Mouse (Mus musculus): ENCODE measurements around the gene Phactr2. TPM values are rescaled to one million over a fixed set of nuclear protein-coding genes. Genes with fewer than 3 reads are reported as not detected.

Phactr2 gene
- polyA plus RNA-seq, 1 experiment from 2014 or later = 6.7 TPM

- no peak overlapping the region for H3K27ac ChIP-seq (ENCODE audit: low read depth, low read length)
- H3K4me3 ChIP-seq (ENCODE audit: low read length) = no peak overlapping the region
- H3K36me3 ChIP-seq (ENCODE audit: control insufficient read depth, insufficient read depth, low read length) = no peaks in the 10 kb centered on the region
- no peaks in the 10 kb centered on the region for H3K27me3 ChIP-seq (replicated peaks; ENCODE audit: control insufficient read depth, insufficient read depth, low read length)
- no peaks in the 10 kb centered on the region for H3K9me3 ChIP-seq (ENCODE audit: control insufficient read depth, low read length)
- ATAC-seq = no peak
- no peaks in the 10 kb centered on the region for H3K4me1 ChIP-seq (ENCODE audit: control insufficient read depth, insufficient read depth, low read depth, low read length)
- 94% methylated on average over 8 of the region's 8 CpGs for WGBS
- H3K9ac ChIP-seq (ENCODE audit: low read depth, low read length) = no peak overlapping the region
- no peak overlapping the region for H3K4me2 ChIP-seq (ENCODE audit: low read length)
These were observed 225.1 kb downstream of the Phactr2 start for GRCm38 (mm10) chr10:13249126-13249525.

DNA sequence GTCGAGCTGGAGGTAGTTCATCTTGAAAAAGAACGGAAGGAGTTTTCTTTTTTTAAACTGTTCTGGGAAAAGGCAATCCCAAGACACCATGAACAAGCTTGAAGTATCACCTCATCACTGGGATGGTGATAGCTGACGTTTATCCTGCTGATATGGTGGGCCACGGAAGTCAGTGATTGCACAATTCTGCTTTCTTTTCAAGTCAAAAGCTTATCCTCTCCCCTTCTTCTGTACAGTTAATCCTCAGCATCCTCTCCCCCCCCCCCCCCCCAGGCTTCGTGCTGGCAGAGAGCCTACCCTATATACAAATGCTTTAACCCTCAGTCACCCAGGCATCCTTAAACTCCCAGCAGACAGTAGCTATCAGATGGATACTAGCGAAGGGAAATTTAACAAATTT lies 228.5 kb downstream of the Phactr2 start:
- H3K27ac ChIP-seq (ENCODE audit: low read depth, low read length) = no peak overlapping the region
- no peaks in the 10 kb centered on the region for H3K27me3 ChIP-seq (replicated peaks; ENCODE audit: control insufficient read depth, insufficient read depth, low read length)
- no peaks in the 10 kb centered on the region for H3K9me3 ChIP-seq (ENCODE audit: control insufficient read depth, low read length)
- no peaks in the 10 kb centered on the region for H3K4me1 ChIP-seq (ENCODE audit: control insufficient read depth, insufficient read depth, low read depth, low read length)
- 61% methylated on average over 6 of the region's 6 CpGs for WGBS
- no peak overlapping the region for H3K9ac ChIP-seq (ENCODE audit: low read depth, low read length)
- no peaks in the 10 kb centered on the region for H3K36me3 ChIP-seq (ENCODE audit: control insufficient read depth, insufficient read depth, low read length)
- ATAC-seq = no peak
- H3K4me3 ChIP-seq (ENCODE audit: low read length) = no peak overlapping the region
- no peak overlapping the region for H3K4me2 ChIP-seq (ENCODE audit: low read length)

DNA sequence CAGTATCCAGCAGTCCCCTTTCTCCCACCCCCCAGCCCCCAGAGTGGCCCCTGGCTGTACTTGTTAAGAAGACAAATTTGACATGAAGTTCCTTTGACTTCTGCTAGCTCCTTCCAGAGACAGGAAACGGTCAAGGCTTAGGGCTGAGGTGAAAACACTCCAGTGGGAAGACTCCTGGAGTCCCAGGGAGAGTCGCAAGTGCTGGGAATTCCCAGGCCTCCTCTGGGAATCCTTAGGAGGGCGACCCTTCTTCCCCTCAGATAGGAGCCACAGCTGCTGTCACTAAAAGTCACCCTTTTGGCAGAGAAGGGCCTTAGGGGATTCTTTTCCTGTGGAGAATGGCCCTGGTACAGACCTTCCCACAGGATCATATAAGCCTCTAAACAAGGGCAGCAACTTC lies 230.0 kb downstream of the Phactr2 start:
- Histone ChIP-seq H3K27ac (ENCODE audit: low read depth, low read length) (no peak overlapping the region), H3K9me3 (ENCODE audit: control insufficient read depth, low read length) (no peaks in the 10 kb centered on the region), H3K4me2 (ENCODE audit: low read length) (no peak overlapping the region), H3K27me3 (replicated peaks; ENCODE audit: control insufficient read depth, insufficient read depth, low read length) (no peaks in the 10 kb centered on the region), H3K4me1 (ENCODE audit: control insufficient read depth, insufficient read depth, low read depth, low read length) (no peaks in the 10 kb centered on the region), H3K4me3 (ENCODE audit: low read length) (no peak overlapping the region), H3K36me3 (ENCODE audit: control insufficient read depth, insufficient read depth, low read length) (no peaks in the 10 kb centered on the region), H3K9ac (ENCODE audit: low read depth, low read length) (no peak overlapping the region)
- no peak for ATAC-seq
- WGBS = 65% methylated on average over 3 of the region's 3 CpGs

DNA sequence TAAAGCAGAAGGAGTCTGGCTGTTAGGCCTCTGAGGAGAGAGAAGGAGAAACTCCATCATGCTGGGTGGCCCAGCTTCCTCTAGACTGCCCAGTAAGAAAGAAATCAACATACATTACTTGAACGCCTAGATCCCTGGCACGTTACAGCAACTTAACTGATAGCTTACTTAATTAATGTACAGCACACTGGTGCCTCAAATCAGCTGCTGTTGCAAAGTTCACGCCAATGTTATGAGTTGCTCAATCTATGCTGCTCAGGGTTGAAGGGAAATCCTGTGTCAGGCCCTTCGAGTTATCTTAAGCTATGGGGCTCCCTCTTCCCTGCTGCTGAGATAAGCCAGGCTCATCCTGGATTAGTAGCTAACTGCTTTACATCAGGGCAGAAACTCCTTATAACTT lies 233.8 kb downstream of the Phactr2 start:
- no peak for ATAC-seq
- Histone ChIP-seq H3K9ac (ENCODE audit: low read depth, low read length) (no peak overlapping the region), H3K36me3 (ENCODE audit: control insufficient read depth, insufficient read depth, low read length) (no peaks in the 10 kb centered on the region), H3K4me3 (ENCODE audit: low read length) (no peak overlapping the region), H3K9me3 (ENCODE audit: control insufficient read depth, low read length) (no peaks in the 10 kb centered on the region), H3K27ac (ENCODE audit: low read depth, low read length) (no peak overlapping the region), H3K27me3 (replicated peaks; ENCODE audit: control insufficient read depth, insufficient read depth, low read length) (no peaks in the 10 kb centered on the region), H3K4me2 (ENCODE audit: low read length) (no peak overlapping the region), H3K4me1 (ENCODE audit: control insufficient read depth, insufficient read depth, low read depth, low read length) (no peaks in the 10 kb centered on the region)
- 76% methylated on average over 4 of the region's 4 CpGs for WGBS

GRCm38 (mm10) chr10:13238188-13238587 lies 236.0 kb downstream of the Phactr2 start:
- H3K27me3 ChIP-seq (replicated peaks; ENCODE audit: control insufficient read depth, insufficient read depth, low read length) = no peaks in the 10 kb centered on the region
- H3K36me3 ChIP-seq (ENCODE audit: control insufficient read depth, insufficient read depth, low read length) = no peaks in the 10 kb centered on the region
- H3K9me3 ChIP-seq (ENCODE audit: control insufficient read depth, low read length) = no peaks in the 10 kb centered on the region
- WGBS = 94% methylated on average over 4 of the region's 4 CpGs
- H3K9ac ChIP-seq (ENCODE audit: low read depth, low read length) = no peak overlapping the region
- no peak overlapping the region for H3K4me3 ChIP-seq (ENCODE audit: low read length)
- ATAC-seq = no peak
- H3K4me2 ChIP-seq (ENCODE audit: low read length) = no peak overlapping the region
- H3K4me1 ChIP-seq (ENCODE audit: control insufficient read depth, insufficient read depth, low read depth, low read length) = no peaks in the 10 kb centered on the region
- H3K27ac ChIP-seq (ENCODE audit: low read depth, low read length) = no peak overlapping the region

DNA sequence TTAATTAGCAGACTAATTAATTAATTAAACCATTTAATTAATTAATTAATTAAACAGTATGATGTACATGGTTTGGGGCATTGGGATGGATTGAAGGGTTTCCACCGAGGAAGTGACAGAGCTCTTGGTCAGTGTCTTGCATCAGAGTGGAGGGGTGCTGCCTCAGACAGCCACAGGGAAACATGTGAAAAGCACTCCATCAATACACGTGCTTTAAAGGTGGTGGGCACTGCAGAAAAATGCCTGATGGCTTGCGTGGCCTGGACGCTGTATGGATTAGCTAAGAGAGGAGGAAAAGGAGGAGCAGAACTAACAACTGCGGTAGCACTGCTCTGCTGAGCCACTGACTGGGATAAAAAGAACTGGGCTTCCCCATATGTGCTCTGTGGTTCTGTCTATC lies 237.3 kb downstream of the Phactr2 start:
- Histone ChIP-seq H3K36me3 (ENCODE audit: control insufficient read depth, insufficient read depth, low read length) (no peaks in the 10 kb centered on the region), H3K9me3 (ENCODE audit: control insufficient read depth, low read length) (no peaks in the 10 kb centered on the region), H3K27me3 (replicated peaks; ENCODE audit: control insufficient read depth, insufficient read depth, low read length) (no peaks in the 10 kb centered on the region), H3K4me2 (ENCODE audit: low read length) (no peak overlapping the region), H3K4me1 (ENCODE audit: control insufficient read depth, insufficient read depth, low read depth, low read length) (no peaks in the 10 kb centered on the region), H3K27ac (ENCODE audit: low read depth, low read length) (no peak overlapping the region), H3K4me3 (ENCODE audit: low read length) (no peak overlapping the region), H3K9ac (ENCODE audit: low read depth, low read length) (no peak overlapping the region)
- ATAC-seq = no peak
- 90% methylated on average over 5 of the region's 5 CpGs for WGBS

DNA sequence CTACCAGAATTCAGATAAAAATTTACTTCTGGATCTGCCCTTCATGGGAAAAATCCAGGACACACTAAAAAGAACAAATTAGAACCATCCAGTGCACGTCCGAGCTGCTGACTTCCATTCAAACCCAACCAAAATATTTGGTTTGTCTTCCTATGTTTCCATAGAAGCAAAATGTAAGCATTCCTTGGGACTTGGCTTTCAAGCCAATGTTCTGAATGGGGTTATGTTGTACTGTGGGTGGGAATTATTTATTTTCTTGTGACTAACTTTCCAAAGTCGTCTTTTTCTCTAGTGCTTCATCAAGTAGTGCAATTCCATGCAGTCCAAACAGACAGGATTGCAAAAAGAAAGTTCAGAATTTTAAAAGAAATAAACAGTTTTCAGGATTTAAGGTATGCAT lies 239.7 kb downstream of the Phactr2 start:
- no peak for ATAC-seq
- no peaks in the 10 kb centered on the region for H3K4me1 ChIP-seq (ENCODE audit: control insufficient read depth, insufficient read depth, low read depth, low read length)
- no peaks in the 10 kb centered on the region for H3K27me3 ChIP-seq (replicated peaks; ENCODE audit: control insufficient read depth, insufficient read depth, low read length)
- WGBS = 47% methylated on average over 3 of the region's 3 CpGs
- no peak overlapping the region for H3K27ac ChIP-seq (ENCODE audit: low read depth, low read length)
- H3K36me3 ChIP-seq (ENCODE audit: control insufficient read depth, insufficient read depth, low read length) = no peaks in the 10 kb centered on the region
- H3K9ac ChIP-seq (ENCODE audit: low read depth, low read length) = no peak overlapping the region
- H3K4me3 ChIP-seq (ENCODE audit: low read length) = no peak overlapping the region
- H3K9me3 ChIP-seq (ENCODE audit: control insufficient read depth, low read length) = no peaks in the 10 kb centered on the region
- no peak overlapping the region for H3K4me2 ChIP-seq (ENCODE audit: low read length)

GRCm38 (mm10) chr10:13233941-13234340 lies 240.3 kb downstream of the Phactr2 start:
- no peaks in the 10 kb centered on the region for H3K36me3 ChIP-seq (ENCODE audit: control insufficient read depth, insufficient read depth, low read length)
- H3K27me3 ChIP-seq (replicated peaks; ENCODE audit: control insufficient read depth, insufficient read depth, low read length) = no peaks in the 10 kb centered on the region
- no peaks in the 10 kb centered on the region for H3K9me3 ChIP-seq (ENCODE audit: control insufficient read depth, low read length)
- H3K9ac ChIP-seq (ENCODE audit: low read depth, low read length) = no peak overlapping the region
- H3K27ac ChIP-seq (ENCODE audit: low read depth, low read length) = no peak overlapping the region
- no peak overlapping the region for H3K4me3 ChIP-seq (ENCODE audit: low read length)
- 56% methylated on average over 10 of the region's 10 CpGs for WGBS
- no peaks in the 10 kb centered on the region for H3K4me1 ChIP-seq (ENCODE audit: control insufficient read depth, insufficient read depth, low read depth, low read length)
- no peak overlapping the region for H3K4me2 ChIP-seq (ENCODE audit: low read length)
- ATAC-seq = no peak

- Histone ChIP-seq H3K4me1 (ENCODE audit: control insufficient read depth, insufficient read depth, low read depth, low read length) (no peaks in the 10 kb centered on the region), H3K4me2 (ENCODE audit: low read length) (no peak overlapping the region), H3K9ac (ENCODE audit: low read depth, low read length) (no peak overlapping the region), H3K36me3 (ENCODE audit: control insufficient read depth, insufficient read depth, low read length) (no peaks in the 10 kb centered on the region), H3K27me3 (replicated peaks; ENCODE audit: control insufficient read depth, insufficient read depth, low read length) (no peaks in the 10 kb centered on the region), H3K27ac (ENCODE audit: low read depth, low read length) (no peak overlapping the region), H3K9me3 (ENCODE audit: control insufficient read depth, low read length) (no peaks in the 10 kb centered on the region), H3K4me3 (ENCODE audit: low read length) (no peak overlapping the region)
- WGBS = 34% methylated on average over 2 of the region's 2 CpGs
- no peak for ATAC-seq
These were observed 241.0 kb downstream of the Phactr2 start for GRCm38 (mm10) chr10:13233143-13233622.

All from hindbrain, embryonic 16.5 days (tissue).